Mouse (Mus musculus) small intestine, adult 2 months (tissue): ENCODE results near the gene Gm29797. TPM values are rescaled to one million over a fixed set of nuclear protein-coding genes. Genes with fewer than 3 reads are reported as not detected.

Source experiments
- H3K27ac ChIP-seq: fragments of 200-500 bp; 2 replicates; pipeline ENCODE4 v1.5.1; 2012; ENCODE audit warnings: low read depth, low read length, control low read depth, inconsistent platforms; ENCODE audit not compliant: insufficient read depth
- H3K27me3 ChIP-seq: fragments of 200-500 bp; 2 replicates; pipeline ENCODE4 v1.6.1; 2012; ENCODE audit warnings: mild to moderate bottlenecking, moderate library complexity, low read length, inconsistent platforms; ENCODE audit not compliant: control insufficient read depth, insufficient read depth
- H3K36me3 ChIP-seq: fragments of 200-500 bp; 2 replicates; pipeline ENCODE4 v1.6.1; 2012; ENCODE audit warnings: mild to moderate bottlenecking, low read length, control low read depth, inconsistent platforms; ENCODE audit not compliant: control insufficient read depth, insufficient read depth
- H3K4me1 ChIP-seq: fragments of 200-500 bp; 2 replicates; pipeline ENCODE4 v1.6.1; 2012; ENCODE audit warnings: low read length, inconsistent platforms, mixed read lengths; ENCODE audit not compliant: control insufficient read depth, insufficient read depth, insufficient read length
- H3K4me3 ChIP-seq: fragments of 200-500 bp; 2 replicates; pipeline ENCODE4 v1.5.1; 2012; ENCODE audit warnings: low read depth, mild to moderate bottlenecking, control low read depth, inconsistent platforms, low read length, moderate library complexity
- CTCF ChIP-seq: fragments of 200-500 bp; IDR thresholded peaks from 2 replicates; pipeline ENCODE4 v1.5.1; 2012; ENCODE audit warnings: low read depth, mild to moderate bottlenecking, control low read depth, inconsistent platforms, low read length, moderate library complexity, mixed read lengths; ENCODE audit not compliant: insufficient replicate concordance, insufficient read length; ENCODE audit errors: extremely low read depth
- POLR2A ChIP-seq: fragments of 200-500 bp; IDR thresholded peaks from 2 replicates; pipeline ENCODE4 v1.6.1; 2012; ENCODE audit warnings: low read depth, mild to moderate bottlenecking, control low read depth, inconsistent platforms, low read length, moderate library complexity
- WGBS: fragments of 180-500 bp; shearing (Covaris S2); methylation state at CpG from one replicate; pipeline ENCODE4 v1.1.7; 2018; 5-methylcytosine and 5-hydroxymethylcytosine counted together
- polyA plus RNA-seq: library from polyadenylated mRNA; depleted of rRNA; stranded (reverse); fragments of >200 nt; gene quantifications from 2 replicates; pipeline ENCODE4 v1.2.3, GENCODE M21; 2012

Gene Gm29797
- polyA plus RNA-seq, 1 experiment = 0.29 TPM

DNA sequence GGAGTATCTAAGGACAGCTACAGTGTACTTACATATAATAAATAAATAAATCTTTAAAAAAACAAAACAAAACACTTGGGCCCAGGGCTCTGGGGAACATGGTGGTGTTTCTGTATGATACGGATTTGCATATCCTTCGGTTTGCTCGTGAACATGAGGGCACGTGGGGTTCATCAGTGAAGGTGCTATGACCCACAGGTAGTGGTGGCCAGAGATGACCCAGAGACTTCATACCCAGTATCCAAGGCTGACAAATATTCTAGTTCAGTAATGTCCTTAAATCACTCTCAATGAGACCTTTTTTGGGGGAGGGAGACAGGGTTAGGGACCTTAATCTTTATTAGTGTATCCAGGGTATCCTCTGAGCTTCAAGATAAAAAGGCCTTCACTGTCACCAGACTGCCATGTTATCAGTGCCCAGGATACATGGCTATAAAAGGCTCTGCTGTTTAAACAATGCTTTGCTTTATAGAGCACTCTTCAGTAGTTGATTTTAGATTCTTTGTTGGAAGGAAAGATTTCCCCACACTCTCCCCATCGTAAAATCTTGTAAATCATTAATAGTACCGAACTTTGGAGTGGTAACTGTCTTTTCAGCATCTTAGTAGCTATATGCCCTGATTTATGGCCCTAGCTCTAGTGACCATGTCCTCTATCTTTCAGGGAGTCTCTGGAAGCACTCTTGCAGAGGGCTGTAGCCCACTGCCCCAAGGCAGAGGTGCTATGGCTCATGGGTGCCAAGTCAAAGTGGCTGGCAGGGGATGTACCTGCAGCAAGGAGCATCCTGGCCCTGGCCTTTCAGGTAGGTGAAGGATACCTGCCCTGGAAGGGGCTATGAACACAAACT is 10.0 kb upstream of the Gm29797 start:
- no peak for TF ChIP-seq CTCF
- no peak for TF ChIP-seq POLR2A
- peaks cover 55% of the 10 kb centered on the region for H3K36me3 ChIP-seq
- no peaks in the 10 kb centered on the region for H3K27me3 ChIP-seq
- H3K4me1 ChIP-seq = peaks cover 10% of the 10 kb centered on the region
- WGBS = 39% methylated on average over 6 of the region's 6 CpGs
- no peak overlapping the region for H3K4me3 ChIP-seq
- H3K27ac ChIP-seq = peak overlapping the region; percentile 69; the same call in 1 of the 2 replicates

DNA sequence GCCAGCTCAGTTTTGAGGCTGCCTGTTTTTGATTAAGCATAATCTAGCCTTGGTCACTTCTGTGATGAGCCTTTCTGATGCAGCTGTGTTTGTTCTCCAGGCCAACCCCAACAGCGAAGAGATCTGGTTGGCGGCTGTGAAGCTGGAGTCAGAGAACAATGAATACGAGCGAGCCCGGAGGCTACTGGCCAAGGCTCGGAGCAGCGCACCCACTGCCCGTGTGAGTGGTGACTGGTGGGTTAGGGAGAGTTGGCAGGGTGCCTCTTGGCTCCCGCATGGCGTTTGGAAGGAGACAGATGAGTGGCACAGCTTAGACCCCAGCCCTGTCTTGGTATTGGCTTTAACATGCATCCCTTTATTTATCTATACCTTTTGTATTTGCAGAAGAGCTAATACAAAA is 7.9 kb upstream of the Gm29797 start:
- no peaks in the 10 kb centered on the region for H3K27me3 ChIP-seq
- H3K36me3 ChIP-seq = peaks cover 55% of the 10 kb centered on the region
- H3K4me3 ChIP-seq = no peak overlapping the region
- no peak for TF ChIP-seq POLR2A
- TF ChIP-seq CTCF = no peak
- peaks cover 21% of the 10 kb centered on the region for H3K4me1 ChIP-seq
- no peak overlapping the region for H3K27ac ChIP-seq
- WGBS = 94% methylated on average over 10 of the region's 10 CpGs

DNA sequence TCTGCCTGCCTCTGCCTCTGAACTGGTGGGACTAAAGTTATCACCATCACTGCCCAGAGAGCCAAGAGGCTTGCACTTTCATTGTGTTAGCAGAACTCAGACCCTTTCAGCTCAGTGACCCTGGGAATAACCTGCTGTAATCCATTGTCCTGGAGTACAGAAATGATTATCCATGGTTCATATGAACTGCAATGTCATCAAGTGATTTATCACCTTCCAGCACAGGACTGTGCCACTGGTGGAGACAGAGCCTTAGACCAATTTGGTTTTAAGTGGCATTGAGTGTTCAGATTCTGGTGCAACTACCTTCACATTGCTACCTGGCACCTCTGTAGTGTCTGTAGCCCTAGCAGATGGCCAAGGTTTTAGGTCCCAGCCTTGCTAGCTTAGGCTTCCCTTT is 3.8 kb upstream of the Gm29797 start:
- no peak overlapping the region for H3K4me3 ChIP-seq
- H3K36me3 ChIP-seq = peaks cover 58% of the 10 kb centered on the region
- H3K27me3 ChIP-seq = peaks cover 12% of the 10 kb centered on the region; the same call in 1 of the 2 replicates
- no peak for TF ChIP-seq POLR2A
- TF ChIP-seq CTCF = no peak
- H3K4me1 ChIP-seq = peaks cover 13% of the 10 kb centered on the region; the same call in 1 of the 2 replicates
- peak overlapping the region; percentile 79 for H3K27ac ChIP-seq

DNA sequence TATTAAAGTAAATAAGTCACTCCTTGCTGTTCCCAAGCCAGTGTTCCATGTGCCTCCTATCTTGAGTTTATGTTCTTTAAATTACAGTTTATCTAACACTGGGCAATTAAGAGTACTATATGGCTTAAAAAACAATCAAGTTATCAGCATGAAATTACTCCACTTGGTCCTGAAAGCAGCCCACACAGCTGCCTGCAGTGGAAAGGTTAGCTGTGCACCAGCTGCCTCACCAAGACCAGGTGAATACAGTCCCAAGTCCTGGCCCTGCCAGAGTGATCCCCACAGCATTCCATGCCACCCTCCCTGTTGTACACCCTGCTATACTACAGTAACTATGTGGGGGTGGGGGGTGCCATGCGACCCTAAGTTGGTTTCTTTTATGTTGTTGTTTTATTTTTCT is 3.3 kb upstream of the Gm29797 start:
- 43% methylated on average over 1 of the region's 1 CpGs for WGBS
- H3K4me1 ChIP-seq = peaks cover 13% of the 10 kb centered on the region; the same call in 1 of the 2 replicates
- H3K27ac ChIP-seq = peak overlapping the region; percentile 23; the same call in 1 of the 2 replicates
- H3K4me3 ChIP-seq = no peak overlapping the region
- H3K27me3 ChIP-seq = peaks cover 12% of the 10 kb centered on the region; the same call in 1 of the 2 replicates
- peaks cover 53% of the 10 kb centered on the region for H3K36me3 ChIP-seq
- no peak for TF ChIP-seq CTCF
- no peak for TF ChIP-seq POLR2A

DNA sequence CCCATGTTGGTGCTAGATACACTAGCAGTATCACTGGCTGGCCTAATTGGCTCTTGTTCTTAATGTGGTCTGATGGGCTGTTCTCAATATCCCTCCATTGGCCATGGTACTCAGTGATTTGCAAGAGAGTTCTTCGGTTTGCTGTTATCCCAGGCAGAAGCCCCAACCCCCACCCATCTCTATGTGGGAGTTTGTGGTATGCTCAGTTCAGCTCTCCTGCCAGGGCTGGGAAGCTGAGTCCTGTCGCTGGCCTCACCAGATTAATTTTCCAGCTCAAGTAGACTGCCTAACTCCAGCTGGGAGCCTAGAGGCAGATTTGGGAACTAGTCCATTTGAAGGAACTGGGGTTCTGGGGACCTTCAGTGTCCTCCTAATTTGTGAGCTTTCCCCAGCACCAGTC is 607 bp downstream of the Gm29797 start:
- Histone ChIP-seq H3K27me3 (peaks cover 12% of the 10 kb centered on the region; the same call in 1 of the 2 replicates), H3K36me3 (peaks cover 22% of the 10 kb centered on the region), H3K27ac (no peak overlapping the region), H3K4me1 (peaks cover 7% of the 10 kb centered on the region; the same call in 1 of the 2 replicates), H3K4me3 (no peak overlapping the region)
- WGBS = 83% methylated on average over 2 of the region's 2 CpGs
- TF ChIP-seq POLR2A (no peak), CTCF (no peak)

GRCm38 (mm10) chr2:181658528-181658927 is 1.7 kb downstream of the Gm29797 start:
- 85% methylated on average over 7 of the region's 7 CpGs for WGBS
- H3K4me3 ChIP-seq = no peak overlapping the region
- H3K36me3 ChIP-seq = peaks cover 20% of the 10 kb centered on the region
- peaks cover 16% of the 10 kb centered on the region for H3K27me3 ChIP-seq
- TF ChIP-seq POLR2A (no peak), CTCF (no peak)
- H3K27ac ChIP-seq = no peak overlapping the region
- peaks cover 3% of the 10 kb centered on the region; the same call in 1 of the 2 replicates for H3K4me1 ChIP-seq

- Histone ChIP-seq H3K27ac (no peak overlapping the region), H3K27me3 (peaks cover 20% of the 10 kb centered on the region), H3K36me3 (peaks cover 20% of the 10 kb centered on the region), H3K4me1 (no peaks in the 10 kb centered on the region; the same call in 1 of the 2 replicates), H3K4me3 (no peak overlapping the region)
- 43% methylated on average over 17 of the region's 17 CpGs for WGBS
- TF ChIP-seq POLR2A (no peak), CTCF (peak; percentile 65)
Measured at GRCm38 (mm10) chr2:181658930-181659555, 2.2 kb downstream of the Gm29797 start.
